Mouse (Mus musculus) embryonic facial prominence, embryonic 15.5 days (tissue): ENCODE data around the gene Ehd1. TPM values are rescaled to one million over a fixed set of nuclear protein-coding genes. Genes with fewer than 3 reads are reported as not detected.
A peak's percentile ranks its signal among the peaks of the same experiment; 100 is the strongest.
"Not testable (repeated sequence)": the region's sequence is repeated elsewhere in the genome, so short reads cannot be mapped to it uniquely, and the experiment has no call there.

Experiments used
- ATAC-seq: fragments of 200-750 bp; cut with Nextera tagmentation; 2 replicates; pipeline ENCODE4 v1.8.0; 2017; ENCODE audit warnings: low read depth, moderate TSS enrichment; ENCODE audit not compliant: insufficient number of reproducible peaks, low FRiP score, low TSS enrichment
- H3K27ac ChIP-seq: fragments of 300-500 bp; sonication (generic); replicated peaks from 2 replicates; pipeline ENCODE4 v1.5.1; 2015; ENCODE audit warnings: mild to moderate bottlenecking, inconsistent platforms
- H3K27me3 ChIP-seq: fragments of 300-500 bp; sonication (generic); 2 replicates; pipeline ENCODE4 v1.6.1; 2015; ENCODE audit warnings: inconsistent platforms
- H3K36me3 ChIP-seq: fragments of 300-500 bp; sonication (generic); 2 replicates; pipeline ENCODE4 v1.6.1; 2015; ENCODE audit warnings: mild to moderate bottlenecking, inconsistent platforms
- H3K4me1 ChIP-seq: fragments of 300-500 bp; sonication (generic); 2 replicates; pipeline ENCODE4 v1.6.1; 2015; ENCODE audit warnings: inconsistent platforms
- H3K4me2 ChIP-seq: fragments of 300-500 bp; sonication (generic); replicated peaks from 2 replicates; pipeline ENCODE4 v1.6.1; 2015; ENCODE audit warnings: mild to moderate bottlenecking, inconsistent platforms
- H3K4me3 ChIP-seq: fragments of 300-500 bp; sonication (generic); replicated peaks from 2 replicates; pipeline ENCODE4 v1.5.1; 2015; ENCODE audit warnings: mild to moderate bottlenecking, inconsistent platforms
- H3K9ac ChIP-seq: fragments of 300-500 bp; sonication (generic); 2 replicates; pipeline ENCODE4 v1.6.1; 2015; ENCODE audit warnings: inconsistent platforms
- H3K9me3 ChIP-seq: fragments of 300-500 bp; sonication (generic); replicated peaks from 2 replicates; pipeline ENCODE4 v1.6.1; 2016; ENCODE audit warnings: inconsistent platforms
- WGBS: fragments of 180-500 bp; shearing (Covaris S2); methylation state at CpG from one replicate; pipeline ENCODE4 v1.1.7; 2015; 5-methylcytosine and 5-hydroxymethylcytosine counted together
- polyA plus RNA-seq: library from polyadenylated mRNA; unstranded; fragments of >200 nt; fragmentation: Nextera tagmentation; extraction: Ambion mirVana; gene quantifications from 2 replicates; pipeline ENCODE4 v1.2.1, GENCODE M21; 2015

Gene Ehd1
- polyA plus RNA-seq, 1 experiment from 2014 or later, result 77.2 TPM

DNA sequence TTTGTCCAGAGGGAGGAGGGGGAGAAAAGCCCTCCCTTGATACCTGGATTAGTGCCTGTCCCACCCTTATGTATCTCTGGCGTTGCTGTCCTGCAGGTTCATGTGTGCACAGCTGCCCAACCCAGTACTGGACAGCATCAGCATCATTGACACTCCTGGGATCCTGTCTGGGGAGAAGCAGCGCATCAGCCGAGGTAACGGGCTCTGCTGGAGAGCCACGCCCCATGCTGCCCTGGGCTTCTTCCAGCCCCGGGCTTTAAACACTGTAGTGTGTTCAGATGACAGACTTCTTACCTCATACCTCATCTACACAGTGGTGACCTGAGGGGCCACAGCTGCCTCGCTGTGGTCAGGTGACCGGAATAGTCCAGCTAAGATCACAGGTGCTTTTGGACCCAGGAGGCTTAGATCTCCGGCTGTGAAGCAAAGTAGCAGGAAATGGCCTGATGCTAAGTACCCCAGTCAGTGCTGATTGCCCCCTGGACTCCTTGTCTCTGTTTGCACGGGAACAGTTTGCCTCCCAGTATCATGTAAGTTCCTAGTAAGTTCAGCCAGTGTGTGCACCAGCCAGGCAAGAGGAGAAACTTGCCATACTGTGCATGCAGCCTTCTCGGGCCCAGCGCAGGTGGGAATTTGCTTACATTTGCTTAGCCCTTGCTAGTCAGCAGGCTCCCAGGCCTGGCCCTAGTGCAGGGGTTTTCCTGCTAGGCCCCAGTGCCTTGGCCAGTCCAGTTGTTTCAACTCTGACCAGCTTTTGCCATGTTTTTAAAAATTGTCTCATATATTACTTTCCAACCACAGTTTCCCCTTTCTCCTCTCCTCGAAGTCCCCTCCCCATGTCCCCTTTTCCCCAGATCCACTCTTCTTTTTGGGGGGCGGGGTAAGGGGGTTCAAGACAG is 4.8 kb downstream of the Ehd1 start:
- Histone ChIP-seq H3K27me3 (no peaks in the 10 kb centered on the region), H3K4me2 (no peak overlapping the region), H3K27ac (no peak overlapping the region), H3K4me1 (peaks cover 40% of the 10 kb centered on the region), H3K36me3 (peaks cover 59% of the 10 kb centered on the region), H3K9ac (no peak overlapping the region), H3K4me3 (no peak overlapping the region), H3K9me3 (no peaks in the 10 kb centered on the region)
- WGBS, result 80% methylated on average over 14 of the region's 14 CpGs
- no peak for ATAC-seq

DNA sequence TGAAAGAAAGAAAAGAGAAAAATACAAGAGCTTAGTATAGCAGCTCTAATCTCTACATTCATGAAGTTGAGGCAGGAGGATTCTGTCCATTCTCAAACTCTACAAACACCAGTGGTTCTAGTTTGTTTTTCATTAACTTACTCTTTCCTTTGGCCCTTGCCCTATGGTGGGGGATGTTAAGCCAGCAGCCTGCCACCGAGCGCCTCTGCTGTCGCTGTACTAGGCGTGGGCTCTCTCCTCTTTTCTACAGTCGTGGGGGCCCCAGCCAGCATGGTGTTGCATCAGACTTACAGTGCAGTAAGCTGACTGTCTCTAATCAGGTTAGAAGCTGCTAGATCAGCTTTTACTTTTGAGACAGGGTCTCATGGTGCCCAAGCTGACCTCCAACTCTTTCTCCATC is 6.5 kb downstream of the Ehd1 start:
- Histone ChIP-seq H3K36me3 (peaks cover 68% of the 10 kb centered on the region), H3K9ac (no peak overlapping the region), H3K27ac (no peak overlapping the region), H3K4me2 (no peak overlapping the region), H3K9me3 (no peaks in the 10 kb centered on the region), H3K4me3 (no peak overlapping the region), H3K4me1 (peaks cover 48% of the 10 kb centered on the region), H3K27me3 (no peaks in the 10 kb centered on the region)
- WGBS, result 82% methylated on average over 5 of the region's 5 CpGs
- no peak for ATAC-seq

DNA sequence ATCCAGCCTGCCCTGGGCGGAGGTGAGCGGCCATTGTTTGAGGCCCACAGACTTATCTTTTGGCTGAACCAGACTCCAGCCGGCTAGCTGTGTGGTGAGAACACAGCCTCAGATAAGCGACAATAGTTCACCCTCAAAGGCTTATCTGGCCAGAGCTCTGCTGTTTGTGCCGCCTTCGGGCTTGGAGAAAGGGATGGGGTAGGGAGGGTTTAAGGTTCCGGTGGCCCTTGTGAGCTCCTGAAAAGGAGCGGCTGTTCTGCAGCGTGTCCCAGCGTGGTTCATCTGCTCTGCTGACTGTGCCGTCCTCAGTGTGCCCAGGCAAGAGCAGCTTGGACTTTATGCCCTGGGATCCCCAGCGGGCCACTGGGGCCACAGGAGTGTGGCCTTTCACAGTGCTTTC is 8.0 kb downstream of the Ehd1 start:
- Histone ChIP-seq H3K27ac (no peak overlapping the region), H3K4me3 (no peak overlapping the region), H3K9ac (no peak overlapping the region), H3K4me2 (no peak overlapping the region), H3K27me3 (no peaks in the 10 kb centered on the region), H3K4me1 (peaks cover 39% of the 10 kb centered on the region), H3K36me3 (peaks cover 66% of the 10 kb centered on the region), H3K9me3 (no peaks in the 10 kb centered on the region)
- whole genome bisulfite sequencing, result 90% methylated on average over 12 of the region's 12 CpGs
- no peak for ATAC-seq

DNA sequence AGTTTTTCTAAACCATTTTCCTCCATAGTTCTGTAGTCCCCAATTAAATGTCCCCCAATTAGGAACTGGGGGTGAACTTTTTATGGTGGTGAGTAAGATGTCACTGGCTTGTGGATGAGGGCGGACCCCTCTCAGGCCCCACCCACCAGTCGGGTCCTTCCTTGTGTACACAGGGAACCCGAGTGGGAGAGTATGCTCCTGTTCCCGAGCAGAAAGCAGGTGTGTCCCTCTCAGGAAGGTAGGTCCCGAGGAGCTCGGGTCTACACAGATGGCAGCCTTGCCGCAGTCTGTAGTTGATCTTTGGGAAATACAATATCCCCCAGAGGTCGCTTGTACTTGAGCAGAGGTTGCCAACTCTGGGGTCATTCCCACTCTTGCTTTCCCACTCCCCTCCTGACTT is 8.7 kb downstream of the Ehd1 start:
- Histone ChIP-seq H3K9me3 (no peaks in the 10 kb centered on the region), H3K36me3 (peaks cover 65% of the 10 kb centered on the region)

DNA sequence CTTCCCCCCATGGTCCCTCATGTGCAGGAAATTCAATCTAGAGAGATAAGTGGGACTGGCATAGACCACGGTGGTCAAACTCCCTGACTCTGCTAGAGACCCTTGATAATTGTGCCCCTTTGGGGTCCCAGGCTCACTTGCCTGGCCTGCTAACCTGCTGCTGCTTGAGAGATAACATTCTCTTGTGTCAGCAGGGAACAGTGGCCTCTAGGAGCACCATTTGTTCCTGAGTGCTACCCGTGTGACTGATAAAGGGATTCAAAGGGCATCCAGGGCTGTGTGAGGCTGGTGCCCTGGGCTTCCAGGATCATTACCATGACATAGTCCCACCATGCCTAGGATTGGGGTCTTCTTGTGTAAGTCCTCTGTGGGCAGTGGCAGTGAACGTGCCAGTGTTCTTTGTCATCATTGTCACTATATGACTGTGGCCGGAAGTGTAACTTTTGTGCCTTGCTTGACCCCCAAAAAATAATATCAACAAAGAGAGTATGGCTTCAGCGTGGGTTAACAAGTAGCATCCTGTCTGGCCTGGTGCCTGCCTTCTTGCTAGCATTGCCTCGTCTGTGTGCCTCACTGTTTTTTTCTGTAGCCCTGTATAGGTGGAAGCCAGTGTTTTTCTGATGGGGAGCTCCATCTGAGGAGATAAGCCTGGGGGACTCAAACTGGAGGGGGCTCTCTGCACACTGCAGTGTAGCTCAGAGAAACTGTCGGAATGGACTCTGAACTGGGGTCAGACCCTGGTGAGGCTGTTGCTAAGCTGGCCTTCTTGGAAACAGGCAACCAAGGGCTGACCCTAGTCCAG is 9.3 kb downstream of the Ehd1 start:
- Histone ChIP-seq H3K27ac (no peak overlapping the region), H3K4me2 (no peak overlapping the region), H3K4me1 (peaks cover 32% of the 10 kb centered on the region; the same call in 1 of the 2 replicates), H3K27me3 (no peaks in the 10 kb centered on the region), H3K4me3 (no peak overlapping the region), H3K36me3 (peaks cover 64% of the 10 kb centered on the region), H3K9ac (no peak overlapping the region), H3K9me3 (no peaks in the 10 kb centered on the region)
- 74% methylated on average over 7 of the region's 7 CpGs for WGBS
- no peak for ATAC-seq

More for the DNA sequence above, 8.7 kb downstream of the Ehd1 start:
- ATAC-seq, result no peak
- Histone ChIP-seq H3K27me3 (no peaks in the 10 kb centered on the region), H3K9ac (no peak overlapping the region), H3K4me1 (peaks cover 32% of the 10 kb centered on the region), H3K4me3 (no peak overlapping the region), H3K27ac (no peak overlapping the region), H3K4me2 (no peak overlapping the region)
- 67% methylated on average over 8 of the region's 8 CpGs for WGBS

DNA sequence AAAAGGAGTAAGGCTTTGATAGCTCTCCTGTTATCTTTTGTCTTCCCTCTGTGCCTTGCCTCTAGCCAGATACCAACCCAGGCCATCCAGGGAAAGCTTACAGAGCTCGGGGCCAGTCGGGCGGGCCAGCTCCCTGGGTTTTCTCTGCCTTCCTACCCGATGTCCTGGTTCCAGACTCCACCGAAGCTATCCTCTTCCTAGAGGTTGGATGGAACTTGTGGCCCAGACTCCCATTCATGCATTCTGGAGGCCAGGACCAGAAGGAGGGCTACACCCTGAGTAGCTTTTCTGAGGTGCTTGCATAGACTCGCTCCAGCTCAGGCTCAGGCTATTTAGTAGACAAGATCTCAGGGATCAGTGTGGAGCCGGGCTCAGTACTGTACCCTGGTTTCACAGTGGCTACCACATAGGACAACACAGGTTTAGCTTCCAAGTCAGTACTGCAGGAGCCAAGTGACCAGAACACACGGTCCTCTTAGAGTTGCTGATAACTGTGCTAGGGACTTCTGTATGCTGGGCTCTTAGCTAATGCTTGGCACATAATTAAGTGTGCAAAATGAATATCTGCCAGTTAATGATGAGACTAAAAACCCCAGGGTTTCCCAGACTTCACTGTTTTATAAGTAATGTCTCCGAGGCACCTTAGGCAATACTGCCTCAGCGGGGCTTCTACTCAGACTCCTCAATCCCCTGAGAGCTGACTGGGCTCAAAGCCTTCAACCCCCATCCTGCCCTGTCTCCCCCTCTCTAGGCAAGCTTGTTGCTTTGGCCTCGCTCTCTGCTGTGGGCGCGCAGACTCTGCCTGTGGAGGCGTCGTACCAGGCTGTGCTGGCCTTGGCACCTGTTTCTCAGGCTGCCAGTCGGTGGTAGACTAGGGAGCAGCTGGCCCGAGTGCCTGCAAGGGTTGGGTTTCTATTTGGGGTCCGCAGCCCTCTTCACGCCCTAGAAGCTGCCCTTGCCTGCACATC is 10.2 kb downstream of the Ehd1 start:
- H3K4me3 ChIP-seq, result no peak overlapping the region

DNA sequence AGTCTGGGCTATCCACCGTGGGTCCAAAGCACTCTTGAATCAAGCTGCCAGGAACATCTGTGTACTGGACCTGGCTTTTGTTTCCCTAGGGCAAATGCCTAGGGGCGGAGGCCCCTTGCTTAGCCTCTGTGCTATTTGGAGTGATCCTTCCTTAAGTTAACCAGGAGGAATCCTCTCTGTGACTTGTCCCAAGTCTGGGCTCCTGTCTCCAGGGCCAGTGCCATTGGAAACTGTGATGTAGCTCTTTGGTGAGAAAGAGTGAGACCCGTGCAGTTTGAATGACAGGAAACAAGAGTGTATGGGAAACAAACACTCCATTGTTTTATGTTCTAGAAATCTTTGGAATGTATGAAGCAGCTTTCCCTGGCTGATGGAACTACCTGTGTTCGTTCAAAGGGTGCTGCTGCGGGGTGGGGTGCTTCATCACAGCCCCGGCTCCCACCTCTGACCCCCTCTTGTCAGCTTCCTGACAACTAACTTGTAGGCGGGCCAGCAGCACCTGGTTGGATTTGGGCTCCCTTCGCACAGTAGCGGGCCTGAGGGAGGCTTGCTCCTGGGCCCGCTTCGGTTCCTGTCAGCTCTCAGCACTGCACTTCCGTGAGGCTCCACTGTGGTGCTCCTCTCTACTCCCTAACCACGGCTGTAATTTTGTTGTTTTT is 11.8 kb downstream of the Ehd1 start:
- 0 out of 2 replicates have a peak overlapping the region, but pooled peaks have one; percentile 0 for H3K27ac ChIP-seq
- no peak for ATAC-seq

More for the DNA sequence above, 10.2 kb downstream of the Ehd1 start:
- H3K4me2 ChIP-seq, result no peak overlapping the region
- H3K4me1 ChIP-seq, result peaks cover 28% of the 10 kb centered on the region; the same call in 1 of the 2 replicates
- H3K36me3 ChIP-seq, result peaks cover 60% of the 10 kb centered on the region
- WGBS, result 83% methylated on average over 19 of the region's 19 CpGs
- H3K27ac ChIP-seq, result no peak overlapping the region; the same call in 1 of the 2 replicates
- no peak for ATAC-seq
- no peak overlapping the region; the same call in 1 of the 2 replicates for H3K9ac ChIP-seq
- H3K27me3 ChIP-seq, result no peaks in the 10 kb centered on the region
- no peaks in the 10 kb centered on the region for H3K9me3 ChIP-seq

DNA sequence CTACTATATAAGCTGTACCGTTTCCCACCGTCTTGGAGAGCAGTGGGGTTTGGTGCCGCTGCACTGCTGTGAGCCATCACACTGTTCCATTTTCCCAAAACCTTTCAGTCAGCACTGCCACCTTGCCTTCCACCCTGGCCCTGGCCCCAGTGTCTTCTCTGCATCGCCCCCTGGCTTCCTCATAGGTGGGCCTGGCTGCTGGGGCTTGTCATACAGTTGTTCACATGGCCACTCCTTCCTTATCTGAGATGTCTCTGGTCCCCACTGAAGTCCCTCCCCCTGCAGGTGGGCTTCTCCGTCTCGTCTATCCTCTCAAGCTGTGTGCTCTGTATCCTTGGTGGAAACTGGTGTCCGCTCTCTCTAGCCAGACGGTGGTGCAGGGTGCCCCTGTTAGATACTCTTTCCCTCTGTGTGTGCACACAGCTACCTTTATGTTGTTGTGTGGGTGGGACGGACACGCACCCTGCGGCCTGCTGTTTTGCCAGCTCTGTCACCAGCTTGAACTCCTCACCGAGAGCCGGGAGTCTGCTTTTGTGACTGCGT is 13.2 kb downstream of the Ehd1 start:
- no peak for ATAC-seq
- Histone ChIP-seq H3K9ac (no peak overlapping the region), H3K27me3 (no peaks in the 10 kb centered on the region), H3K36me3 (peaks cover 56% of the 10 kb centered on the region), H3K27ac (no peak overlapping the region), H3K4me2 (no peak overlapping the region), H3K4me3 (no peak overlapping the region), H3K4me1 (peaks cover 28% of the 10 kb centered on the region; the same call in 1 of the 2 replicates), H3K9me3 (no peaks in the 10 kb centered on the region)
- 91% methylated on average over 14 of the region's 14 CpGs for WGBS

More for the DNA sequence above, 11.8 kb downstream of the Ehd1 start:
- no peaks in the 10 kb centered on the region for H3K27me3 ChIP-seq
- H3K36me3 ChIP-seq, result peaks cover 56% of the 10 kb centered on the region
- WGBS, result 52% methylated on average over 13 of the region's 13 CpGs
- no peak overlapping the region for H3K4me2 ChIP-seq
- no peak overlapping the region for H3K4me3 ChIP-seq
- H3K4me1 ChIP-seq, result peaks cover 28% of the 10 kb centered on the region; the same call in 1 of the 2 replicates
- H3K9me3 ChIP-seq, result no peaks in the 10 kb centered on the region
- no peak overlapping the region for H3K9ac ChIP-seq

DNA sequence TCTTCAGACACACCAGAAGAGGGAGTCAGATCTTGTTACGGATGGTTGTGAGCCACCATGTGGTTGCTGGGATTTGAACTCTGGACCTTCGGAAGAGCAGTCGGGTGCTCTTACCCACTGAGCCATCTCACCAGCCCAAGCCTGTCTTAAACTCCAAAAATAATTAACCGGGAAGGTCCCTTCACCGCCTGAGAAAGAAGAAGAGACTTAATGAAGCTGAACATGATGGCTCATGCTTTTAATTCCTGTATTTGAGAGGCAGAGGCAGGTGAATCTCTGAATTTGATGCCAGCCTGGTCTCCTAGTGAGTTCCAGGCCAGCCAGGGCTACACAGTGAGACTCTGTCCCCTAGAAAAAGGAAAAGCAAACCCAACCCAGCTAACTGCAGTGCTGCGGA is 14.2 kb downstream of the Ehd1 start:
- H3K9ac ChIP-seq, H3K4me3 ChIP-seq, H3K27me3 ChIP-seq, H3K27ac ChIP-seq, H3K9me3 ChIP-seq, ATAC-seq, H3K4me2 ChIP-seq: not testable (repeated sequence)
- Histone ChIP-seq H3K4me1 (peaks cover 26% of the 10 kb centered on the region; the same call in 1 of the 2 replicates), H3K36me3 (peaks cover 59% of the 10 kb centered on the region)
- WGBS, result 92% methylated on average over 5 of the region's 6 CpGs
